Mouse (Mus musculus) forebrain, embryonic 14.5 days (tissue): ENCODE measurements around the gene Draxin. TPM values are rescaled to one million over a fixed set of nuclear protein-coding genes. Genes with fewer than 3 reads are reported as not detected.

Experiments
- ATAC-seq: fragments of 200-750 bp; cut with Nextera tagmentation; 2 replicates; pipeline ENCODE4 v1.8.0; 2017; ENCODE audit warnings: mild to moderate bottlenecking, moderate library complexity
- DNase-seq: peaks from one replicate; pipeline ENCODE4 v3.0.0-alpha.2; 2015; ENCODE audit warnings: low spot score
- H3K27ac ChIP-seq: fragments of 300-500 bp; sonication (generic); 2 replicates; pipeline ENCODE4 v1.5.1; 2014; ENCODE audit warnings: low read depth, mild to moderate bottlenecking, control low read depth, low read length, moderate library complexity
- H3K27me3 ChIP-seq: fragments of 300-500 bp; sonication (generic); replicated peaks from 2 replicates; pipeline ENCODE4 v1.6.1; 2014; ENCODE audit warnings: low read length, control low read depth, mixed read lengths; ENCODE audit not compliant: control insufficient read depth, insufficient read depth
- H3K36me3 ChIP-seq: fragments of 300-500 bp; sonication (generic); 2 replicates; pipeline ENCODE4 v1.6.1; 2014; ENCODE audit warnings: low read length, control low read depth; ENCODE audit not compliant: control insufficient read depth, insufficient read depth
- H3K4me1 ChIP-seq: fragments of 300-500 bp; sonication (generic); 2 replicates; pipeline ENCODE4 v1.6.1; 2014; ENCODE audit warnings: antibody characterized with exemption, low read length, control low read depth; ENCODE audit not compliant: control insufficient read depth, insufficient read depth
- H3K4me2 ChIP-seq: fragments of 300-500 bp; sonication (generic); 2 replicates; pipeline ENCODE4 v1.6.1; 2014; ENCODE audit warnings: mild to moderate bottlenecking, control low read depth, low read length
- H3K4me3 ChIP-seq: fragments of 300-500 bp; sonication (generic); 2 replicates; pipeline ENCODE4 v1.5.1; 2014; ENCODE audit warnings: low read depth, low read length, control low read depth
- H3K9ac ChIP-seq: fragments of 300-500 bp; sonication (generic); 2 replicates; pipeline ENCODE4 v1.6.1; 2014; ENCODE audit warnings: mild to moderate bottlenecking, low read length, control low read depth, moderate library complexity
- H3K9me3 ChIP-seq: fragments of 300-500 bp; sonication (generic); replicated peaks from 2 replicates; pipeline ENCODE4 v1.6.1; 2016; ENCODE audit warnings: low read length, control low read depth, mixed read lengths; ENCODE audit not compliant: control insufficient read depth
- WGBS: fragments of 180-500 bp; shearing (Covaris S2); extraction: QIAGEN DNeasy Blood & Tissue Kit; methylation state at CpG from one replicate; pipeline ENCODE4 v1.1.7; 2014; 5-methylcytosine and 5-hydroxymethylcytosine counted together
- polyA plus RNA-seq: library from polyadenylated mRNA; unstranded; fragments of >200 nt; fragmentation: Nextera tagmentation; extraction: Ambion mirVana; gene quantifications from 2 replicates; pipeline ENCODE4 v1.2.1, GENCODE M21; 2014

Draxin gene
- polyA plus RNA-seq, 1 experiment from 2014 or later = 18.8 TPM

DNA sequence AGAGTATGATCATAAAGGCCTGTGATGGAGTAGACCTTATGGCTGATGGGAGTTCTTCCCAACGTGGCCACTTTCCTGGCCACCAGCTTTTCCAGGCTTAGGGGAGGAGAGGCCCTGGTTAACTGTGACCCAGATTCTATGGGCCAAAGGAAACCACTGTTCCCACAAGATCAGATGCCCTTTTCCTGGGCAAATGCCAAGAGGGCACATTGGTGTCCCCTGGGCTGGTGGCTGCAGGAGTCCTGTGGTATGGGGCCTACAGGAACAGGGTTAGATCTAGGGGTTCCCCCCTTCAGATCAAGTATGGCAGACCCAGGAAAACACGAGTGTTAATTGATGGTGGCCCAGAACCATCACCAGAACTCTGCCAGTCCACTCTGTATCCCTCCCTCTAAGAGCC is 17.2 kb upstream of the Draxin start:
- no peak overlapping the region for H3K27ac ChIP-seq
- H3K27me3 ChIP-seq = no peaks in the 10 kb centered on the region
- H3K9ac ChIP-seq = no peak overlapping the region
- ATAC-seq = no peak
- no peak for DNase-seq
- H3K4me1 ChIP-seq = peaks cover 4% of the 10 kb centered on the region; the same call in 1 of the 2 replicates
- 82% methylated on average over 2 of the region's 2 CpGs for WGBS
- H3K4me3 ChIP-seq = no peak overlapping the region
- peaks cover 60% of the 10 kb centered on the region for H3K36me3 ChIP-seq
- H3K4me2 ChIP-seq = no peak overlapping the region
- no peaks in the 10 kb centered on the region for H3K9me3 ChIP-seq

- H3K9ac ChIP-seq = no peak overlapping the region
- DNase-seq (no peak), ATAC-seq (no peak)
- 90% methylated on average over 5 of the region's 5 CpGs for WGBS
- no peak overlapping the region for H3K4me3 ChIP-seq
- H3K27me3 ChIP-seq = no peaks in the 10 kb centered on the region
- H3K36me3 ChIP-seq = peaks cover 51% of the 10 kb centered on the region
- H3K9me3 ChIP-seq = no peaks in the 10 kb centered on the region
- no peak overlapping the region for H3K27ac ChIP-seq
- peaks cover 7% of the 10 kb centered on the region for H3K4me1 ChIP-seq
- no peak overlapping the region for H3K4me2 ChIP-seq
These were observed 13.2 kb upstream of the Draxin start for GRCm38 (mm10) chr4:148143721-148144120.

DNA sequence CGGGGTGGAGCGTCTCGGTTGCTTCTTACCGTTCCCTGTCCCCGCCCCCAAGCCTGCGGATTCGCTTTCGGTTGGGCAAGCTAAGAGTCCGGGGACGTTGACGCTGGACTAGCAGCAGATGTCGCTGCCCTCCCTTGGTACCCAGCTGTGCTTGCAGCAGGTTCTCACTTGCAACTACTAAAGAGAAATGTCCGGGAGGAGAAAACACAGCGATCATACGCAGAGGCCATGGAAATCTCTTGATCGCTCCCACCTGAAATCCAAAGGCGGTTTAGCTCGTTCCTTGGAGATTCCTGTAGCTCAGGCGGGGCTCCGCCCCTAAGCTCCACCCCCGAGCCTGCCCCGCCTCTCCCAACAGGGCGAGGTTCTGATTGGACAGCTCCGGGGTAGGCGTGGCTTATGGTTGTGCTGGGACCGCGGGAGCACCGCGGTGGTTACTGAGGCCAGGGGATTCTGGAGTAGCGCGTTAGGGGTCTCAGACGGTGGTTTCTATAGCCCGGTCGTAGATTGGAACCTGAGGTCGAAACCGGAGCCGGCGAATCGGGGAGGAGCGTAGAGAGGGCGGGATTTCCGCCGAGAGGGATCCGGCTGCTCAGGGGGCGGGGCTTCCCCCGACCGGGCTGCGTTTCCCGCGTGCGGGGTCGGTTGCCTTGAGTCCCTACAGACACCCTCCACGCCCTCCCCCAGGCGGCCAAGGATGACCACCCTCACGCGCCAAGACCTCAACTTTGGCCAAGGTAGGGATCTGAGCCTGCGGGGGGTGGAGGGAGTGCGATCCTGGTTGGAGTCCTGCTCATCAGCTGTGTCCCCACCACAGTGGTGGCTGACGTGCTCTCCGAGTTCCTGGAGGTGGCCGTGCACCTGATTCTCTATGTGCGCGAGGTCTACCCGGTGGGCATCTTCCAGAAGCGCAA is 9.9 kb upstream of the Draxin start:
- Histone ChIP-seq H3K4me1 (peaks cover 7% of the 10 kb centered on the region), H3K9me3 (no peaks in the 10 kb centered on the region), H3K36me3 (peaks cover 23% of the 10 kb centered on the region), H3K9ac (peak overlapping the region; percentile 73), H3K4me3 (peak overlapping the region; percentile 59), H3K4me2 (peak overlapping the region; percentile 93), H3K27ac (peak overlapping the region; percentile 88), H3K27me3 (no peaks in the 10 kb centered on the region)
- WGBS = under 1% methylated on average over 65 of the region's 65 CpGs
- ATAC-seq (peak; percentile 95), DNase-seq (peak; percentile 94)

GRCm38 (mm10) chr4:148139767-148140097 is 9.2 kb upstream of the Draxin start:
- 0% methylated on average over 12 of the region's 12 CpGs for WGBS
- no peaks in the 10 kb centered on the region for H3K27me3 ChIP-seq
- H3K27ac ChIP-seq = peak overlapping the region; percentile 88
- ATAC-seq = peak; percentile 13; the same call in 1 of the 2 replicates
- peaks cover 17% of the 10 kb centered on the region for H3K36me3 ChIP-seq
- peak overlapping the region; percentile 73 for H3K9ac ChIP-seq
- peak overlapping the region; percentile 93 for H3K4me2 ChIP-seq
- peaks cover 7% of the 10 kb centered on the region for H3K4me1 ChIP-seq
- no peak for DNase-seq
- no peaks in the 10 kb centered on the region for H3K9me3 ChIP-seq
- H3K4me3 ChIP-seq = peak overlapping the region; percentile 59

GRCm38 (mm10) chr4:148137503-148137902 is 7.0 kb upstream of the Draxin start:
- Histone ChIP-seq H3K36me3 (no peaks in the 10 kb centered on the region), H3K4me3 (no peak overlapping the region), H3K9me3 (no peaks in the 10 kb centered on the region), H3K9ac (no peak overlapping the region), H3K4me2 (no peak overlapping the region), H3K4me1 (peaks cover 7% of the 10 kb centered on the region), H3K27me3 (no peaks in the 10 kb centered on the region), H3K27ac (no peak overlapping the region)
- no peak for DNase-seq
- WGBS = 53% methylated on average over 8 of the region's 8 CpGs
- ATAC-seq = no peak

GRCm38 (mm10) chr4:148134988-148135387 is 4.5 kb upstream of the Draxin start:
- no peak overlapping the region for H3K9ac ChIP-seq
- H3K27me3 ChIP-seq = no peaks in the 10 kb centered on the region
- no peak overlapping the region for H3K4me2 ChIP-seq
- peaks cover 18% of the 10 kb centered on the region for H3K4me1 ChIP-seq
- DNase-seq = no peak
- H3K36me3 ChIP-seq = no peaks in the 10 kb centered on the region
- H3K4me3 ChIP-seq = no peak overlapping the region
- ATAC-seq = no peak
- 81% methylated on average over 8 of the region's 8 CpGs for WGBS
- no peak overlapping the region for H3K27ac ChIP-seq
- H3K9me3 ChIP-seq = no peaks in the 10 kb centered on the region

- no peaks in the 10 kb centered on the region for H3K9me3 ChIP-seq
- H3K4me2 ChIP-seq = peak overlapping the region; percentile 86
- H3K9ac ChIP-seq = peak overlapping the region; percentile 99
- ATAC-seq (peak; percentile 56), DNase-seq (peak; percentile 68)
- H3K36me3 ChIP-seq = no peaks in the 10 kb centered on the region
- H3K4me1 ChIP-seq = peaks cover 27% of the 10 kb centered on the region
- H3K4me3 ChIP-seq = peak overlapping the region; percentile 74
- H3K27ac ChIP-seq = peak overlapping the region; percentile 98
- H3K27me3 ChIP-seq = no peaks in the 10 kb centered on the region
- 1% methylated on average over 21 of the region's 21 CpGs for WGBS
These were observed 1.1 kb upstream of the Draxin start for GRCm38 (mm10) chr4:148131497-148132081.

GRCm38 (mm10) chr4:148130133-148130532 is 365 bp downstream of the Draxin start, which contains the start of gene Mad2l2:
Gene Mad2l2, plus strand, starts transcription at chr4:148130384.
- H3K36me3 ChIP-seq = no peaks in the 10 kb centered on the region
- H3K9me3 ChIP-seq = no peaks in the 10 kb centered on the region
- no peak for DNase-seq
- ATAC-seq = 0 out of 2 replicates have a peak, but pooled peaks have one; percentile 4
- H3K4me1 ChIP-seq = peaks cover 31% of the 10 kb centered on the region
- WGBS = 1% methylated on average over 18 of the region's 18 CpGs
- no peaks in the 10 kb centered on the region for H3K27me3 ChIP-seq
- H3K4me2 ChIP-seq = peak within 1 kb of the TSS; percentile 86
- H3K9ac ChIP-seq = peak within 1 kb of the TSS; percentile 99
- H3K4me3 ChIP-seq = peak within 1 kb of the TSS; percentile 74
- H3K27ac ChIP-seq = peak within 1 kb of the TSS; percentile 98

GRCm38 (mm10) chr4:148128672-148129071 is 1.8 kb downstream of the Draxin start:
- no peaks in the 10 kb centered on the region for H3K9me3 ChIP-seq
- peak overlapping the region; percentile 99 for H3K9ac ChIP-seq
- H3K27me3 ChIP-seq = no peaks in the 10 kb centered on the region
- peak overlapping the region; percentile 98 for H3K27ac ChIP-seq
- H3K36me3 ChIP-seq = no peaks in the 10 kb centered on the region
- WGBS = 77% methylated on average over 2 of the region's 2 CpGs
- no peak for DNase-seq
- ATAC-seq = no peak
- H3K4me3 ChIP-seq = peak overlapping the region; percentile 74
- H3K4me2 ChIP-seq = peak overlapping the region; percentile 86
- peaks cover 33% of the 10 kb centered on the region for H3K4me1 ChIP-seq
